Mouse (Mus musculus) bone marrow, adult 2 months (tissue): Measurements from ENCODE around the gene Rgs10. TPM values are rescaled to one million over a fixed set of nuclear protein-coding genes. Genes with fewer than 3 reads are reported as not detected.

Source experiments
- H3K27ac ChIP-seq: fragments of 200-500 bp; 2 replicates; pipeline ENCODE4 v1.5.1; 2012; ENCODE audit warnings: low read depth, mild to moderate bottlenecking, control low read depth, inconsistent platforms, low read length; ENCODE audit not compliant: control insufficient read depth, poor library complexity, insufficient read depth
- H3K4me1 ChIP-seq: fragments of 200-500 bp; 2 replicates; pipeline ENCODE4 v1.6.1; 2011; ENCODE audit warnings: low read length; ENCODE audit not compliant: control insufficient read depth, insufficient read depth
- H3K4me3 ChIP-seq: fragments of 200-500 bp; replicated peaks from 2 replicates; pipeline ENCODE3; 2011; ENCODE audit warnings: mild to moderate bottlenecking, low read depth, low read length, control low read depth; ENCODE audit not compliant: control insufficient read depth
- CTCF ChIP-seq: fragments of 200-500 bp; IDR thresholded peaks from 2 replicates; pipeline ENCODE4 v1.5.1; 2011; ENCODE audit warnings: low read length, control low read depth; ENCODE audit not compliant: control insufficient read depth, insufficient read depth
- POLR2A ChIP-seq: fragments of 200-500 bp; IDR thresholded peaks from 2 replicates; pipeline ENCODE4 v1.6.1; 2011; ENCODE audit warnings: low read depth, mild to moderate bottlenecking, control low read depth, low read length, borderline replicate concordance; ENCODE audit not compliant: control insufficient read depth
- WGBS: fragments of 180-500 bp; shearing (Covaris S2); methylation state at CpG from one replicate; pipeline ENCODE4 v1.1.7; 2018; 5-methylcytosine and 5-hydroxymethylcytosine counted together
- polyA plus RNA-seq: library from polyadenylated mRNA; stranded (reverse); fragments of >200 nt; gene quantifications from 2 replicates; pipeline ENCODE4 v1.2.4, GENCODE M21; 2011; ENCODE audit warnings: low replicate concordance; ENCODE audit not compliant: missing spikeins, insufficient read depth, insufficient read length

Gene Rgs10
- polyA plus RNA-seq, 1 experiment: 118 TPM

GRCm38 (mm10) chr7:128417226-128417929 lies 1.2 kb downstream of the Rgs10 start:
- TF ChIP-seq CTCF (no peak), POLR2A (no peak)
- Histone ChIP-seq H3K27ac (peak overlapping the region; percentile 25; the same call in 1 of the 2 replicates), H3K4me3 (peak overlapping the region; percentile 82), H3K4me1 (peaks cover 2% of the 10 kb centered on the region; the same call in 1 of the 2 replicates)
- 1% methylated on average over 32 of the region's 32 CpGs for whole genome bisulfite sequencing

- no peak overlapping the region for H3K27ac ChIP-seq
- peaks cover 2% of the 10 kb centered on the region; the same call in 1 of the 2 replicates for H3K4me1 ChIP-seq
- WGBS: 76% methylated on average over 6 of the region's 6 CpGs
- TF ChIP-seq CTCF (no peak), POLR2A (no peak)
- no peak overlapping the region for H3K4me3 ChIP-seq
Measured at GRCm38 (mm10) chr7:128416664-128417063, 1.9 kb downstream of the Rgs10 start.

- TF ChIP-seq POLR2A (no peak), CTCF (no peak)
- no peak overlapping the region for H3K27ac ChIP-seq
- H3K4me1 ChIP-seq: peaks cover 2% of the 10 kb centered on the region; the same call in 1 of the 2 replicates
- 37% methylated on average over 8 of the region's 8 CpGs for WGBS
- H3K4me3 ChIP-seq: no peak overlapping the region
Measured at GRCm38 (mm10) chr7:128414433-128414832, 4.1 kb downstream of the Rgs10 start.

- peaks cover 2% of the 10 kb centered on the region; the same call in 1 of the 2 replicates for H3K4me1 ChIP-seq
- H3K27ac ChIP-seq: 0 out of 2 replicates have a peak overlapping the region, but pooled peaks have one; percentile 1
- WGBS: 41% methylated on average over 10 of the region's 10 CpGs
Measured at GRCm38 (mm10) chr7:128412071-128412833, 6.3 kb downstream of the Rgs10 start.

GRCm38 (mm10) chr7:128410708-128411413 lies 7.7 kb downstream of the Rgs10 start:
- WGBS: 42% methylated on average over 11 of the region's 11 CpGs
- TF ChIP-seq POLR2A (no peak), CTCF (no peak)
- peaks cover 2% of the 10 kb centered on the region; the same call in 1 of the 2 replicates for H3K4me1 ChIP-seq
- no peak overlapping the region for H3K27ac ChIP-seq
- H3K4me3 ChIP-seq: no peak overlapping the region

More at GRCm38 (mm10) chr7:128412071-128412833, 6.3 kb downstream of the Rgs10 start:
- no peak for TF ChIP-seq CTCF
- no peak for TF ChIP-seq POLR2A
- H3K4me3 ChIP-seq: no peak overlapping the region

GRCm38 (mm10) chr7:128408265-128408664 lies 10.3 kb downstream of the Rgs10 start:
- no peak overlapping the region for H3K27ac ChIP-seq
- peak; percentile 39; the same call in 1 of the 2 replicates for TF ChIP-seq CTCF
- TF ChIP-seq POLR2A: no peak
- H3K4me1 ChIP-seq: peaks cover 2% of the 10 kb centered on the region; the same call in 1 of the 2 replicates
- H3K4me3 ChIP-seq: no peak overlapping the region
- WGBS: 92% methylated on average over 5 of the region's 5 CpGs

GRCm38 (mm10) chr7:128403988-128404387 lies 14.6 kb downstream of the Rgs10 start:
- no peak overlapping the region for H3K27ac ChIP-seq
- WGBS: 88% methylated on average over 6 of the region's 6 CpGs
- no peak overlapping the region for H3K4me3 ChIP-seq
- TF ChIP-seq POLR2A: no peak
- no peaks in the 10 kb centered on the region; the same call in 1 of the 2 replicates for H3K4me1 ChIP-seq
